Mouse (Mus musculus) gastrocnemius, adult 18-20 months (tissue): ENCODE data around the gene Rgl1. TPM values are rescaled to one million over a fixed set of nuclear protein-coding genes. Genes with fewer than 3 reads are reported as not detected.

Experiments used
- DNase-seq: peaks from one replicate; pipeline ENCODE4 v3.0.0; 2021; ENCODE audit warnings: low spot score
- long read RNA-seq, 2 experiments: library from polyadenylated mRNA; stranded (forward); transcript quantifications; one replicate each; pipeline ENCODE4 v2.0.0; 2021
- total RNA-seq, 2 experiments: library from RNA; stranded (reverse); gene quantifications; 2 replicates each; pipeline ENCODE4 v1.2.3; 2021

The Rgl1 gene
- 1 to 10 TPM; 4.9 to 7.8 TPM for total RNA-seq
- long read RNA-seq, experiment 1, full-length matches to known transcripts, result 6 of 7 reads
- long read RNA-seq, experiment 1, partial matches to known transcripts, result 0 of 7 reads
- long read RNA-seq, experiment 1, other reads (novel, unspliced or antisense), result 1 of 7 reads
- long read RNA-seq, experiment 2, full-length matches to known transcripts, result 6 of 8 reads
- long read RNA-seq, experiment 2, partial matches to known transcripts, result 0 of 8 reads
- long read RNA-seq, experiment 2, other reads (novel, unspliced or antisense), result 2 of 8 reads

DNA sequence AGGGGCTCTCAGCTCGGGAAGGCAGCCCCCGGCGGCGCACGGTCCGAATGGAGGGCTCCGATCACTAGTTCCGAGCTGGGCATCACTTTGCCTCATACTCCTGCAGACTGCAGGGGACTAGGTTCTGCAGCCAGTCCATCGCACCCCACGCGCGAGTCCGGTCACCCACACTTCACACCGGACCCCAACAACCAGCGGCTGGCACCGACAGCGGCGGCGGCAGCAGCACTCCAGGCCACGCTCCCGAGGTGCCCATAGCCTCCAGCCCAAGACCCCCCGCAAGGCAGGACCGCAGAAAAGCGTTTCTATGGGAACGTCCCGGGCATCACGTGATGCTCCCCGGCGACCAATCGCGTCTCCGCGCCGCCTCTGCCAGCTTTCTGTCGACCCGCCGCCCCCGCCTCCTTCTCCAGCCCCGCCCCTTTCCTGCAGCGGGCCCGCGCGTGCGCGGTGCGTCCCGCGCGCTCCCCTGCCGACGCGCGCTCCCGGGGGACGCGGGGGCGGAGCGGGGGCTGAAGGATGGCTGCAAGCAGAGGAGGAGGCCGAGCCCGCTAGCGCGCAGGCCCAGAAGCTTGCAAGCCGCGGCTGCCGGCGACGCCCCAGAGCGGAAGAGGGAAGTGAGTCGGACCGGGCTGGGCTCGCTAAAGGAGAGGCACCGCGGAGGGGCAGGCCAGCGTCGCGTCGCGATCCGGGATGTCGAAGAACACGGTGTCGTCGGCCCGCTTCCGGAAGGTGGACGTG is at the start of gene Rgl1, which contains the start of gene Arpc5:
Rgl1 (minus strand) TSS at position 320 of the 741 bp plus-strand sequence.
Arpc5 (plus strand) TSS at position 511 of the 741 bp plus-strand sequence.
- DNase-seq, result peak; percentile 96

DNA sequence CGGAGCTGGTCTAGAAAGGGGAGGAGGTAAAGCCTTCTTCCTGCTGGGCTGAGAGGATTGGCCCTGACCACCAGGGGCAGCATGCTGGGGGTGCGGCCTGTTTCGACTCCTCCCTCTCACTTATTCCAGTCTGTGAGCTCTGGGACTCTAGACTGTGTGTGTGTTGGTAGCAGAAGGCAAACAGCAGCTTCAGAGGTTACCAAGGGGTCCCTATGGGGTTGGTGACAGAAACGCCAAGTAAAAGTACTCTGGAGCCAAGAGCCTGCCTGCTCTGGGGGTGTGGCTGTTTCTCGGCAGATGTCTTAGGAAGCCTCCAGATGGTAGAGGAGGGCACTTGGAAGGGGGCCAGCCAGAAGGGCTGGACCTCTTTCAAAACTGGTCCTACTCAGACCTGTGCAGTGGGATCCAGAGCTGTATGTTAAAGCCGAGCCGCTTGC is 49.1 kb upstream of the Rgl1 start:
- no peak for DNase-seq

DNA sequence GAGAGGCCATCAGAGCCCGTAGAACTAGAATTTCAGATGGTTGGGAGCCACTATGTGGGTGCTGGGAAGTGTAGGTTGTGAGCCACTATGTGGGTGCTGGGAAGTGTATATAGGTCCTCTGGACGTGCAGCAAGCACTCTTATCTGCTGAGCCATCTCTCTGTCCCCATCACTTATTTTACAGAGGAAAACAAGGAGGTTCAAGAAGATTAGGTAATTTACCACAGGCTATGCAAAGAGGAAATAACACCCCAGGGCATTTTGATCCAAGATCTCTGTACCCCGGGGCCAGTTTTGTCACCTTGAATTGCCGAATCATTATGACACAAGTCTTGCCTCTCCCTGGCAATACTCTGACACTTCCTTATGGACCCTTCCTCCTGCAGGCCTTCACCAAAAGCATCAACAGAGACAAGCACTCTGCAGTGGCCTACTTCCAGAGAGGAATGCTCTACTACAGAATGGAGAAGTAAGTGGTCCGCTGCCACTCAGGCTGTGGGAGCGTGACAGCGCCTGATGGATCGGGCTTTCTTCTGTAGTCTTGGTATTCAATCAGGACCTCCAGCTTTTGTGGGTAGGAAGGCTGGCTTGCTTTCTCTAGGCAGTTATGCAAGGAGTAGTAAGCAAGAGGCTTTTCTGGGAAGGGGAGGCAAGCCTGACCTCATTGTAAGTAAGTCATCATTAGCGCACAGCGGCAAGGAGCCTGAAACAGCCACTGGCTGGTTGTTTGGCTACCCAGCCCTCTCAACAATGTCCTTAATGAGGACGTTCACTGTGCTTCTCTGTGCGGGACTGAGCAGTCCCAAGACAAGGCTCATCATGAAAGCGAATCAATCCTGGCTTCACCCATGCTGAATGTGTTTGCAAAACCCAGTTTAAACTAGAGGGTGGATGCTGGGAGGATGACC is 44.6 kb upstream of the Rgl1 start:
- DNase-seq, result no peak

DNA sequence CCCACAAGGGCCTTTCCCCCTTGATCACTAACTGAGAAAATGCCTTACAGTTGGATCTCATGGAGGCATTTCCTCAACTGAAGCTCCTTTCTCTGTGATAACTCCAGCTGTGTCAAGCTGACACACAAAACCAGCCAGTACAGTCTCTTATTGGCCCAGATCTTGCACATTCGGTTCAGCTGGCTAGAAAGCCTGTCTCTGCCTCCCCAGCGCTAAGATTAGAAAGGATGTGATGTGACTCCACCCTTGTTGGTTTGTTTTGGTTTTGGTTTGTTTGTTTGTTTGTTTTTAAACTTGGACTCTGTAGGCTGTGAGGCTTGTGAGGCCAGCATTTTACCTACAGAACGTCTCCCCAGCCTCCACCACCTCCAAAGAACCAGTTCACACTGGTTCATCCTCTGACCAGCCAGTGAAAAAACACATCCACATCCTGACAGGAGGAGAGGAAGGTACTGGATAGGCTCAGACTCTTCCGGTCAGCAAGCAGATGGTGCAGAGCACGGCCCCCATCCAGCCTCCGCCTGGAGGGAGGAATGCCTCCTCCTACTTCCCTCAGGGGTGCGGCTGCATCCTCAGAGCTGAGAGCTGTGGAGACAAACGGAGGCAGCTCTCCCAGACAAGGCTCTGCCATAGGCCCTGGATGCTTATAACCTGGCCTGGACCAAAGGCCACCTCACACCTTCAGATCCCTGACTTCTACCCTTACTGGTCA is 43.5 kb upstream of the Rgl1 start:
- DNase-seq, result no peak

DNA sequence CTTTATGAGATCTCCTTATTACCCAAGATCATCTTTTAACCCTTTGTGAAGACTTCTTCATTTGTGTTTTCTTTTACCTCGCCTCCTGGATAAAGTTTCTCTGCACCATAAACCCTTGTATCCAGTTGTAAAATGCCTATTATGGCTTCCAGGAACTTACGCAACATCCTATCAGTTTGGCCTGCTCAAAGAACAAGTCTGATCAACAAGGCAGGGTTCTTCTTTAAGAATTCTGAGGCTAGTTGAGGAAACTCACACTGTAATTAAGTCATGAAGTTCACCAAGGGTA is 42.2 kb upstream of the Rgl1 start:
- DNase-seq, result no peak

DNA sequence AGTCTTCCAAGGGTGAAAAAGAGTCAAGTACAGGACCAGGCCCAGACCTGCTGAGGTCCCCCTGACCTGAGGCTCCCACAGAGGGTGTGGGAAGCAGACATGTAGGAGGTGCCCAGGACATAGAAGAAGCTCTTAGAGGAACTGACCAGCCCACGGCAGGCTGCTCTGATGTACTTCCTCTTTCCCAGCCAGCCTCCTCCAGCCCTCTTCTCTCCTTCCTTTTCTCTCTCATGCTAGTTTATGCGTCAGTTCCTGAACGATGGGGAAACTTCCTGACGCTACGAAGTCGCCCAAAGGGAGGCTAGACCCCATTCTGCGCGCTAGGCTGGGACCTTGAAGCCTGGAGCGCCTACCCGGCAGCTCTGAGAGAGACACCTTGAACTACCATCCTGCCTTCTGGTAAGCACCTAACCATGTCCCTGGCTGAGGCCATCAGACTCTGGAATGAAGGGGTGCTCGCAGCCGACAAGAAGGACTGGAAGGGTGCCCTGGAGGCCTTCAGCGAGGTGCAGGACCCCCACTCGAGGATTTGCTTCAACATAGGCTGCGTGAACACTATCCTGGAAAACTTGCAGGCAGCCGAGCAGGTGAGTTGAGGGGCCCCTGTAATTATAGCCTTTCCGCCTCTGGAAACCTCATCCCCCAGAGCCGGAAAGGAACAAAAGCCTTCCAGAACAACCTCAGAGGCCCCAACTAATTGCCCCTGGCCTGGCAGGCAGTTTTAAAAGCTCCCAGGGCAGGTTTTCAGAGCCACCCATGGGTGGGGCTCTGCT is 41.7 kb upstream of the Rgl1 start:
- DNase-seq, result no peak

DNA sequence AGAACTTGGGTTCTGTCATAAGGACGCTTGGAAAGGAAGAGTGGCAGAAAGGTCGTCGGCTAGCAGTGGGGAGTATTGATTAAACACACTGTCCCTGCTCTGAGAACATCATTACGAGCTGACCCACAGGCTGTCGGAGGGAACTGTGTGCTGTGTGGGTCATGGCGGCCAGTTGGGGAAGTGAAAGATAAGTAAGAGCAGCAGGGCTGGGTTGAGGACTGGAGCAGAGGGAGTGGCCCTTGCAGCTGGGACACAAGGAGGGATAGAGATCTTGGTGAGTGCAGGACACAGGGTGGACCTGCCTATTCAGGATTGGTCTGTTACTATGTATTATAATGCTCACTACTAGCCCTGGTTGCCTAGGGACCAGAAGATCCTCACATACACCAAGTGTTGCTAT is 38.8 kb upstream of the Rgl1 start:
- no peak for DNase-seq

DNA sequence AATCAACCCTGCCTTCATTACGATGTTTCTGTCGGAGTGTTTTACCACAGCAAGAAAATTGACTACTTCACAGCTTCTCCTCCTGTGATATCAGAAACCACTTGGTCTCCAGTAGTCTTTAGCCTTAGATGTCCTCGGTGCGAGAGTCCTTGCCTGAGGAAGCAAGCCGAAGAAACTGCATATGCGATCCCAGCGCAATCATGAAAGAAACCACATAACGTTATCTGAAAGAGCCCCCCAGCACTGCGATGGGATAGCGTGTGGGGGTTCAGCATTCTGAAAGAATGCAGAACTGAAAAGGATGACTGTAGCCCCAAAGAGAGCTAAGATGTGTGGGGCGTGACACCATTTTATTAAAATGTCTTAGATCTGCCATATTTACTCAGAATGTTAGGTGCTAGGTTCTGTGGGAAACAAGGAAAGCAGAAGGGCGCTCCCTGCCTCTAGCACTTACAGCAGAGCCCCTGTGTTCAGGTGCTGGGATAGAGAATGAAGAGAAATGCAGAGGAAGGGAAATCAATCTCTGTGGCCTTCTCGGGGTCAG is 34.6 kb upstream of the Rgl1 start:
- DNase-seq, result no peak

DNA sequence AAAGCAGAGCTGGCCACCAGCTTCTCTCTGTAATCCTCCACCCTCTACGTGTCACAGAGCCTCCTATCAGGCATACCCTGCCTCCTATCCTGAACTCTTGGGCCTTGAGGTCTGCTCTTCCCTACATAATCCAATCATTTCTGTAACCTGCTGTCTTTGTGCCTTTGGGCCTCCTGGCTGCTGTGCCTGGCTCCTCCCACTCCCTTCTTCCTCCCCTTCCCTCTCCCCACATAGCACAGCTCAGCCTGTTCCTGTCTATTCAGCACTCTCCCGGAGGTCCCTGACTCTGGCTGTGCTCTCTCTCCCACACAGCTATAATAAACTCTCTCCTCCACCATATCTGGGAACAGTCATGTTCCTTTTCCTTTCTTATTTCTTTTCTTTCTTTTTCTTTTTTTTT is 33.7 kb upstream of the Rgl1 start, which contains the start of gene Ncf2:
Ncf2 (plus strand) TSS at position 298 of the 400 bp plus-strand sequence.
- DNase-seq, result no peak

DNA sequence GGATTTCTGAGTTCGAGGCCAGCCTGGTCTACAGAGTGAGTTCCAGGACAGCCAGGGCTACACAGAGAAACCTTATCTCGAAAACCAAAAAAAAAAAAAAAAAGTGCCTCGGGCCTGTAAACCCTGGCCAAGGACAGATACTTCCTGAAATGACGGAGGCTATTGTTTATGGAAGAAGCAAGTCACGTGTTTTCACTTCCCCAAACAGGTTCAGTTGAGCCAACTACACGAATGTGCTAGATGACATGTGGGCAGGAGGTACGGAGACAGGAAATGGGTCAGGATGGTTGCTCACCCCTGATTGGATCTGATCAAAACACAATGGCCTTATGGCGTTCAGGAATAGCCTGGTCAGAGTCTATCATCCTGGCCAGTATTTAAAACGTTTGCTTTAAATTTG is 32.0 kb upstream of the Rgl1 start:
- DNase-seq, result no peak

DNA sequence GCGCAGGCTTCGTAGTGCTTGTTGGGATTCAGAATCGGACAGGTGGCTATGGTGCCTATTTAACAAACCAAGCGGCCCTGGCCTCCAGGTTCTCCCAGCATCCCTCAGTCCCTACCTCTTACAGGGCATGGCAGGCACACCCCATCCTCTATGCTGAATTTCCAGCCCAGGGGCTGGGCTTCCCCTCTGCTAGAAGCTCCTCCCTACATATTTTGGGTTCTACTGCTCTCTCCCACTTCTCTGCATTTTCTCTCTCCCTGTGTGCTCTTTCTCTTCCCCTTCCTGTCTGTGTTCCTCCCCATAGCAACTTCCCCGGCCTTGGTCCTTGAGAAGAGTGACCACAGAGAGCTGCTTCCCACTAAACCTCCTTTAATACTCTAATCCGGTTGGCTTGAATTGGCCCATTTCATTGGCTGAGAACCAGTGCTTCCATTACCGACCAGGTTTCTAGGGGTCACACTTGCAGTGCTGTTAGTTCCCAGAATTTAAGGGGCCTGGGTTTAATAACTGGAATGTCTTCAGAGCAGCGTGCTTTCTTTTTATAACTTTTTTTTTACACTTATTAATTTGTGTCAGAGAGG is 30.6 kb upstream of the Rgl1 start:
- DNase-seq, result no peak

DNA sequence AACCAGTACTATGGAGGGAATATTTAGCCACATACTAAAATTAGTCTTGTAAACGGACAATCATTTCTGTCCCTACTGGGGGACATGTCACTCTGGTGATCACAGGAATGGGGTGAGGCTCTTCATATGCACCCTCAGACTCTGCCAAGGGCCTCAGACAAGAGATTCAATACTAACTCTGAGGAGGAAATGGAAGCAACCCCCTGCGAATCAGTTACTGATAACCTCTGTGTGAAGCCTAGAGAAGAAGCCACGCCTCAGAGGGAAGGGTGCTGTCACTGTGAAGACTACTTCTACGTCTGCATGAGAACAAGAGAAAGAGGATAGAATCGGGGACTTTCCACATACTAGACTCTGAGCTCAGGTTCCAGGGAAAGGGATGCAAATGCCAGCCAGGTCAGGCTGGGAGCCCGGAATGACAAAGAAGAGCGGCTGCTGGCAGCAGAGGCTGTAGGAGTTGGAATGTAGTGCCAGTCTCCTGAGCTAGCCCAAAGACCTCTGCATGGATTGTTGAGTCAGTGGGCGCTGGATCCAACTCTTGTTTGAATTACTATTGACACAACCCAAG is 29.6 kb upstream of the Rgl1 start:
- DNase-seq, result no peak

DNA sequence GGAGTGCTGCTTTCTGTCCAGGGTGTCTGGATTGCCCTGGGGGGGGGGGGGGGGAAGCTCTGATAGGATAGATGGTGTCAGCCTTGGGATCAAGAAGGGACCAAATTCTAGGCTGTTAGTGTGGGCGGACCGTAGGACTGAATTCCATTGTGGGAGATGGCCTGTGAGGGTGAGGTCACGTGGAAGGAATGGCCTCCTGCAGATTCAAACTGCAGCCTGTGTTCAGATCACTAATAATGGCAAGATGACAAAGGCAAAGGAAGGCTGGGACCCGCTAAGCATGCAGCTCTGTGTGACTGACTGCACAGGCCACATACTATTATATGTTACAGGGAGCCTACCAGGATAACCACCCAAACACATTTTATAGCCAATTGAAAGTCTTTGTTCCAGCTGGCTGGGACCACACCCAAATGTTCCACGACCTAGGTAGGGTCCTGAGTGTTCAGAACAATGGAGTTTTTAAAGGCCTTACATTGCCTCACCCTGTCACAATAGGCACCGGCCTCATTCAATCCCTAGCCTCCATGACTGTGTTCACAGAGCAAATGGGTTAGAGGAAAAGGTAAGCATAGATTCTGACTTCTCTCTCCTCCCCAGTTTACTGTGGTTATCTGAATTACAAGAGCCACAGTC is 27.5 kb upstream of the Rgl1 start:
- no peak for DNase-seq

DNA sequence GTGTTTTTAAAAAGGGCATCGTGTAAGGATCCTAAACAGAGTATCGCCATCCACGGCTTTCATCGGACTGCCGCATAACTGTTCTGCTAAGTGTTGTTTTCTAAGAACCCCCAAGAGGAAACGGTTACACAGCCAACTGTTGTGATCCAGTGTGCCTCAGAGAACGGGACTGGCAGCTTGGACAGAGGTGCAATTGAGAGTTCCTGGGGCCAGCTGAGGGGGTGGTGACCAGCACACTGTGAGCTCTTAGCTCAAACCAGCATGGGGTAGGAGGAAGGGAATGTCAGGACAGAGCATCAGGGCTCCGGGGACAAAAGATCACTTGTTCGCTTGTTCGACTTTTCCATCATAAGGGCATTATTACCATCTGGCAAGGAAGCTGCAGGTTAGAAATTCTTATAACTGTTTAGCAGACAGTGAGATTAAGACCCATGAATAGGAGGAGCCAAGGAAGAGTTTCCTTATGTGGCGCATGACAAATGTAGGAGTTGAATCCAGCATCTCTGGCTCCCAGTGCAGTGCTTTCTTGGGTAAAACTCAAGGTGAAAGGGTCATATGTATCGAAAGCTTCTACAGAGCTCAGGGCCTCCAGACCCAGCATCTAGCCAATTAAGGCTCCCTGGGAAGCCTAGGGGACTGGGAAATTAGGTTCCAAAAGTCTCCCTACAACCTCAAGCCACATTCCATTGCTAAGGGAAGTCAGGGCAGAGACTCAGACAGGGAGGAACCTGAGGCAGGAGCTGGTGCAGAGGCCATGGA is 26.8 kb upstream of the Rgl1 start:
- DNase-seq, result no peak

DNA sequence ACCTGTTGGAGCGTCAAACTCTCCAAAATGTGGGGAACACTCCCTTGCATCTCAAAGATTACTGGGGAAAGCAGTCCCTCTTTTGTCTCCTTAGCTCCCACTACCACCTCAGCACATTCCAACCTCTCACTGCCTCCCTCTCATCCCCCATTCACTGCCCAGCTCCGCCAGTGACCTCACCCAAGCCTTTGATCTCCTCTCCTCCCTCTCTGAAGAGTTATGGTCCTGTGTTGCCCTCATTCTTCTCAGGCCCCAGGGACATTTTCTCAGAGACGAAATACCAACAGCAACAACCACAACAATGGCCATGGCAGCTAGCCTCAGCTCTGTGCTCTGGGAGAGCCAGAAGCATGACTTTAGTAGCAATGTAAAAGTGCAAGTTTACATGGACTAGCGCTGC is 25.1 kb upstream of the Rgl1 start:
- DNase-seq, result no peak

DNA sequence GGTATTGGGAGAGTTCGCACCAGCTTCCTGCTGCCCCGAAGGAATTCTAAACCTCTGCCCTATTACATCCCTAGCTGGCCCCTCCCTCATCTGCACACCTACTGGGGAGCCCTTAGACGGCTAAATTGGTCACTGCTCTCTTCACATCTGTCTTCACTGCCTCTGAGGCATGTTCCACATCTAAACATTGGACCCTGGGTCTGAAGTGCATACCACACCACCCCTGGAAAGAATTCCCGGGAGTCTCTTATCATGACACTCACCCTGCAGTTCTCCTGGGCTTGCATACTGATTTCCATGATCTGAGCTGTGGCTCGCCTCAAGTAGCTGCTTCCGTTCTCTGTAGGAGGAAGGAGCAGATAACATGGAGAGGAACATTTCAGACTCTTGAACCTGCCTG is 24.7 kb upstream of the Rgl1 start:
- no peak for DNase-seq

DNA sequence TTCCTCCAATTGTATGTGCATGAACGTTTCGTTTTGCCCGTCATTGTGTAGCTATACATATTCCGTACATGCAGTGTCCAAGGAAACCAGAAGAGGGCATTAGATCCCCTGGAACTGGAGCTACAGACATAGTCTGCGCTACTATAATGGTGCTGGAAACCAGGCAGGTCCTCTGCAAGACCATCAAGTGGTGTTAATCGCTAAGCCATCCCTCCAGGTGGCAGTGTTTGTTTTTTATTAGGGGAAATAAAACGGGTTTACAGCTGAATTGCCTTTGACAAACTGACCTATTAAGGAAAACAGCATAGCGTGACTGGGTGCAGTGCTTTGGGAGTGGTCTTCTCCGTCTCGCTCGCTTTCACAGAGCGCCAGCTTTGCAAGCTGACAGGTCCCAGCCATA is 24.1 kb upstream of the Rgl1 start:
- DNase-seq, result peak; percentile 43

DNA sequence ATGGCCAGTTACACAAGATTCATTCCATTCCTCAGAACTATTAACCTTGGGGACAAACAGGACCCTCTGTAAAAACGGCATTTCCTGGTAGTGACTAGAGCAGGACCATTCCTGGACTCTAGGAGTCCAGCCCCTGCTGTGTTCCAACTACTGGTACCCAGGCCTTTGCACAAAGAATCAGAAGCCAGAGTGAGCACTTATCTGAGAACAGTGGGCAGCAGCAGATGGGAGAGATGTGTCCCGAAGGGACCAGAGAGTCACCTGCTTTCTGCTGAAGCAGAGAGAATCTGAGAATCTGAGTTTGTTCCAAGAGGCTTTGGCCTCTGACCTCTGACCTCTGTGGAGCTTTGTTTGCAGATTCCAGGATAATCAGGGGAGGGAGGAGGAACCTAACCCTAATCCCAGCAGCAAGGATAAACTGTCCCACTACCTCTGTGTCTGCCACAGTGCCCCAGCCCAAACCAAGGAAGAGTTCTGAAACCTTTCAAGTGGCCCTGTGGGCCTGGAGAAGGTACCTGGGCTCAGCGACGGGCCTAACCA is 22.0 kb upstream of the Rgl1 start:
- DNase-seq, result no peak
